Mouse (Mus musculus) liver, embryonic 13.5 days (tissue): ENCODE measurements around the gene Ccdc60. TPM values are rescaled to one million over a fixed set of nuclear protein-coding genes. Genes with fewer than 3 reads are reported as not detected.
"Not testable (repeated sequence)": the region's sequence is repeated elsewhere in the genome, so short reads cannot be mapped to it uniquely, and the experiment has no call there.

Experiments used
- ATAC-seq: fragments of 200-750 bp; cut with Nextera tagmentation; 2 replicates; pipeline ENCODE4 v1.8.0; 2017; ENCODE audit warnings: low read depth, mild to moderate bottlenecking, moderate number of reproducible peaks, moderate library complexity
- DNase-seq: peaks from one replicate; pipeline ENCODE4 v3.0.0; 2022
- H3K27ac ChIP-seq: fragments of 300-500 bp; sonication (generic); 2 replicates; pipeline ENCODE4 v1.5.1; 2015; ENCODE audit warnings: moderate library complexity, mild to moderate bottlenecking, inconsistent platforms
- H3K27me3 ChIP-seq: fragments of 300-500 bp; sonication (generic); 2 replicates; pipeline ENCODE4 v1.6.1; 2015; ENCODE audit warnings: mild to moderate bottlenecking, inconsistent platforms
- H3K36me3 ChIP-seq: fragments of 300-500 bp; sonication (generic); 2 replicates; pipeline ENCODE4 v1.6.1; 2015; ENCODE audit warnings: mild to moderate bottlenecking, inconsistent platforms
- H3K4me1 ChIP-seq: fragments of 300-500 bp; sonication (generic); replicated peaks from 2 replicates; pipeline ENCODE4 v1.6.1; 2015; ENCODE audit warnings: inconsistent platforms
- H3K4me2 ChIP-seq: fragments of 300-500 bp; sonication (generic); 2 replicates; pipeline ENCODE4 v1.6.1; 2015; ENCODE audit warnings: inconsistent platforms, mild to moderate bottlenecking, moderate library complexity
- H3K4me3 ChIP-seq: fragments of 300-500 bp; sonication (generic); replicated peaks from 2 replicates; pipeline ENCODE4 v1.5.1; 2015; ENCODE audit warnings: mild to moderate bottlenecking, inconsistent platforms
- H3K9ac ChIP-seq: fragments of 300-500 bp; sonication (generic); 2 replicates; pipeline ENCODE4 v1.6.1; 2015; ENCODE audit warnings: mild to moderate bottlenecking, inconsistent platforms
- H3K9me3 ChIP-seq: fragments of 300-500 bp; sonication (generic); replicated peaks from 2 replicates; pipeline ENCODE4 v1.6.1; 2016; ENCODE audit warnings: inconsistent platforms
- WGBS: fragments of 180-500 bp; shearing (Covaris S2); methylation state at CpG from one replicate; pipeline ENCODE4 v1.1.7; 2015; ENCODE audit not compliant: insufficient replicate concordance; 5-methylcytosine and 5-hydroxymethylcytosine counted together
- polyA plus RNA-seq: library from polyadenylated mRNA; unstranded; fragments of >200 nt; fragmentation: Nextera tagmentation; extraction: Ambion mirVana; gene quantifications from 2 replicates; pipeline ENCODE4 v1.2.1, GENCODE M21; 2015

Ccdc60 gene
- polyA plus RNA-seq, 1 experiment from 2014 or later: 0.05 TPM

GRCm38 (mm10) chr5:116180594-116180993 is 108.2 kb downstream of the Ccdc60 start:
- H3K9ac ChIP-seq: no peak overlapping the region
- WGBS: 11% methylated on average over 13 of the region's 13 CpGs
- H3K27ac ChIP-seq: no peak overlapping the region
- H3K36me3 ChIP-seq: no peaks in the 10 kb centered on the region
- no peak overlapping the region for H3K4me3 ChIP-seq
- no peaks in the 10 kb centered on the region for H3K4me1 ChIP-seq
- no peak for DNase-seq
- no peaks in the 10 kb centered on the region for H3K27me3 ChIP-seq
- H3K4me2 ChIP-seq: no peak overlapping the region
- ATAC-seq: no peak
- no peaks in the 10 kb centered on the region for H3K9me3 ChIP-seq

GRCm38 (mm10) chr5:116171721-116172120 is 117.1 kb downstream of the Ccdc60 start:
- 80% methylated on average over 6 of the region's 6 CpGs for WGBS
- no peaks in the 10 kb centered on the region for H3K36me3 ChIP-seq

GRCm38 (mm10) chr5:116166965-116167364 is 121.8 kb downstream of the Ccdc60 start:
- H3K4me2 ChIP-seq: no peak overlapping the region
- ATAC-seq (no peak), DNase-seq (no peak)
- no peaks in the 10 kb centered on the region for H3K27me3 ChIP-seq
- H3K4me1 ChIP-seq: no peaks in the 10 kb centered on the region
- H3K27ac ChIP-seq: no peak overlapping the region
- H3K4me3 ChIP-seq: no peak overlapping the region
- H3K9me3 ChIP-seq: no peaks in the 10 kb centered on the region
- no peak overlapping the region for H3K9ac ChIP-seq
- 63% methylated on average over 13 of the region's 13 CpGs for WGBS
- H3K36me3 ChIP-seq: no peaks in the 10 kb centered on the region

More at GRCm38 (mm10) chr5:116171721-116172120, 117.1 kb downstream of the Ccdc60 start:
- H3K27me3 ChIP-seq: no peaks in the 10 kb centered on the region
- H3K4me3 ChIP-seq: no peak overlapping the region
- H3K4me2 ChIP-seq: no peak overlapping the region
- DNase-seq: no peak
- no peaks in the 10 kb centered on the region for H3K9me3 ChIP-seq
- H3K27ac ChIP-seq: no peak overlapping the region
- no peak for ATAC-seq
- H3K4me1 ChIP-seq: no peaks in the 10 kb centered on the region
- no peak overlapping the region for H3K9ac ChIP-seq

GRCm38 (mm10) chr5:116165203-116165888 is 123.4 kb downstream of the Ccdc60 start:
- H3K9me3 ChIP-seq: no peaks in the 10 kb centered on the region
- no peak overlapping the region for H3K9ac ChIP-seq
- DNase-seq: no peak
- H3K36me3 ChIP-seq: no peaks in the 10 kb centered on the region
- 56% methylated on average over 11 of the region's 11 CpGs for WGBS
- H3K4me2 ChIP-seq: no peak overlapping the region
- ATAC-seq: no peak
- no peaks in the 10 kb centered on the region for H3K27me3 ChIP-seq
- no peak overlapping the region for H3K27ac ChIP-seq
- H3K4me3 ChIP-seq: no peak overlapping the region
- no peaks in the 10 kb centered on the region for H3K4me1 ChIP-seq

- Histone ChIP-seq H3K9ac (no peak overlapping the region), H3K27me3 (no peaks in the 10 kb centered on the region), H3K36me3 (no peaks in the 10 kb centered on the region), H3K4me2 (no peak overlapping the region), H3K9me3 (no peaks in the 10 kb centered on the region), H3K4me3 (no peak overlapping the region), H3K4me1 (no peaks in the 10 kb centered on the region), H3K27ac (no peak overlapping the region)
- 14% methylated on average over 2 of the region's 2 CpGs for WGBS
- ATAC-seq (no peak), DNase-seq (no peak)
Observed at GRCm38 (mm10) chr5:116154811-116155210, 134.0 kb downstream of the Ccdc60 start.

GRCm38 (mm10) chr5:116146446-116146845 is 142.3 kb downstream of the Ccdc60 start:
- H3K27me3 ChIP-seq: not testable (repeated sequence)

GRCm38 (mm10) chr5:116144711-116145110 is 144.1 kb downstream of the Ccdc60 start:
- H3K9me3 ChIP-seq: no peaks in the 10 kb centered on the region
- H3K9ac ChIP-seq: no peak overlapping the region
- no peaks in the 10 kb centered on the region for H3K4me1 ChIP-seq
- H3K36me3 ChIP-seq: no peaks in the 10 kb centered on the region
- DNase-seq: no peak
- H3K4me2 ChIP-seq: no peak overlapping the region
- peaks cover 6% of the 10 kb centered on the region; the same call in 1 of the 2 replicates for H3K27me3 ChIP-seq
- no peak overlapping the region for H3K27ac ChIP-seq
- H3K4me3 ChIP-seq: no peak overlapping the region
- 43% methylated on average over 12 of the region's 12 CpGs for WGBS
- ATAC-seq: no peak

More at GRCm38 (mm10) chr5:116146446-116146845, 142.3 kb downstream of the Ccdc60 start:
- not testable (repeated sequence) for H3K4me1 ChIP-seq, ATAC-seq, H3K4me3 ChIP-seq, H3K9ac ChIP-seq, H3K4me2 ChIP-seq, DNase-seq, H3K36me3 ChIP-seq, H3K9me3 ChIP-seq, H3K27ac ChIP-seq

- no peaks in the 10 kb centered on the region for H3K9me3 ChIP-seq
- H3K9ac ChIP-seq: no peak overlapping the region
- no peak overlapping the region for H3K4me3 ChIP-seq
- DNase-seq: no peak
- no peaks in the 10 kb centered on the region for H3K36me3 ChIP-seq
- no peak for ATAC-seq
- no peak overlapping the region for H3K27ac ChIP-seq
- H3K27me3 ChIP-seq: peaks cover 6% of the 10 kb centered on the region; the same call in 1 of the 2 replicates
- 30% methylated on average over 2 of the region's 2 CpGs for WGBS
- H3K4me2 ChIP-seq: no peak overlapping the region
- no peaks in the 10 kb centered on the region for H3K4me1 ChIP-seq
Observed at GRCm38 (mm10) chr5:116140682-116141081, 148.1 kb downstream of the Ccdc60 start.

GRCm38 (mm10) chr5:116123344-116123743 is 165.4 kb downstream of the Ccdc60 start:
- Histone ChIP-seq H3K9me3 (no peaks in the 10 kb centered on the region), H3K27me3 (no peaks in the 10 kb centered on the region), H3K9ac (no peak overlapping the region), H3K4me1 (no peaks in the 10 kb centered on the region), H3K4me3 (no peak overlapping the region), H3K27ac (no peak overlapping the region), H3K36me3 (no peaks in the 10 kb centered on the region), H3K4me2 (no peak overlapping the region)
- DNase-seq (peak; percentile 40), ATAC-seq (no peak)
- 10% methylated on average over 11 of the region's 11 CpGs for WGBS

GRCm38 (mm10) chr5:116116567-116116966 is 172.2 kb downstream of the Ccdc60 start:
- peak; percentile 41 for DNase-seq
- no peak overlapping the region for H3K9ac ChIP-seq
- WGBS: 16% methylated on average over 9 of the region's 9 CpGs
- no peak overlapping the region for H3K4me3 ChIP-seq
- H3K27me3 ChIP-seq: no peaks in the 10 kb centered on the region
- H3K4me2 ChIP-seq: no peak overlapping the region
- H3K9me3 ChIP-seq: no peaks in the 10 kb centered on the region
- no peaks in the 10 kb centered on the region for H3K4me1 ChIP-seq
- no peak for ATAC-seq
- H3K36me3 ChIP-seq: no peaks in the 10 kb centered on the region
- no peak overlapping the region for H3K27ac ChIP-seq

- 54% methylated on average over 4 of the region's 4 CpGs for WGBS
- H3K9me3 ChIP-seq: no peaks in the 10 kb centered on the region
- DNase-seq: no peak
- no peak for ATAC-seq
- H3K4me3 ChIP-seq: no peak overlapping the region
- H3K36me3 ChIP-seq: no peaks in the 10 kb centered on the region
- H3K27me3 ChIP-seq: no peaks in the 10 kb centered on the region
- H3K27ac ChIP-seq: no peak overlapping the region
- no peak overlapping the region for H3K4me2 ChIP-seq
- no peaks in the 10 kb centered on the region for H3K4me1 ChIP-seq
- H3K9ac ChIP-seq: no peak overlapping the region
Observed at GRCm38 (mm10) chr5:116116110-116116509, 172.7 kb downstream of the Ccdc60 start.
